In genomic region chr15:99318861-99319410, GRCm38 (mm10) we compare ENCODE assay signal across 8 mouse cellular contexts. TPM values are rescaled to one million over a fixed set of nuclear protein-coding genes. Genes with fewer than 3 reads are reported as not detected.
DNase-seq lines count a peak whose midpoint lies in the region; ATAC-seq and TF ChIP-seq lines count a peak whose summit lies in the region.
"Had no signal": no experiment of that assay in that cellular context is flagged by ENCODE, and none has a peak within 500 bp of the region (broad histone marks: within the 10 kb centered on the region; RNA-seq: fewer than 3 reads in every experiment).

No protein-coding gene starts in this region.

- H3K27ac ChIP-seq in heart, embryonic 16.5 days (ENCODE audit: low read length) = peak overlapping the region; percentile 71
- peak overlapping the region; percentile 80 for H3K27ac ChIP-seq in neural tube, embryonic 13.5 days (replicated peaks)
- peak overlapping the region; percentile 74 for H3K27ac ChIP-seq in kidney, postnatal 0 days

- H3K4me3 ChIP-seq in heart, embryonic 16.5 days (ENCODE audit: low read length) = no peak overlapping the region
- H3K4me3 ChIP-seq in neural tube, embryonic 13.5 days = no peak overlapping the region
- no peak overlapping the region for H3K4me3 ChIP-seq in kidney, postnatal 0 days (replicated peaks; ENCODE audit: low read depth, low read length)
- H3K4me3 ChIP-seq: midbrain, embryonic 13.5 days had no signal

- H3K4me2 ChIP-seq in heart, embryonic 16.5 days (ENCODE audit: low read depth, low read length) = no peak overlapping the region
- no peak overlapping the region for H3K4me2 ChIP-seq in neural tube, embryonic 13.5 days
- no peak overlapping the region for H3K4me2 ChIP-seq in kidney, postnatal 0 days (ENCODE audit: low read length)
- H3K4me2 ChIP-seq: midbrain, embryonic 13.5 days had no signal

- intact Hi-C loops in heart, postnatal 10 days (cut with DNase I) = no loop called here

- no peak for TF ChIP-seq CTCF in kidney, postnatal 0 days (IDR thresholded peaks at IDR 0.05; ENCODE audit: low read depth)

- H3K9ac ChIP-seq in heart, embryonic 16.5 days (ENCODE audit: low read length) = no peak overlapping the region
- no peak overlapping the region for H3K9ac ChIP-seq in neural tube, embryonic 13.5 days
- H3K9ac ChIP-seq in kidney, postnatal 0 days (ENCODE audit: low read depth, low read length) = no peak overlapping the region

- H3K4me1 ChIP-seq in heart, embryonic 16.5 days (ENCODE audit: control insufficient read depth, insufficient read depth, low read length) = peaks cover 3% of the 10 kb centered on the region; the same call in 1 of the 2 replicates
- no peaks in the 10 kb centered on the region; the same call in 1 of the 2 replicates for H3K4me1 ChIP-seq in neural tube, embryonic 13.5 days (replicated peaks)
- H3K4me1 ChIP-seq in kidney, postnatal 0 days (replicated peaks; ENCODE audit: insufficient read depth, low read length) = peaks cover 5% of the 10 kb centered on the region; the same call in 1 of the 2 replicates
- H3K4me1 ChIP-seq: midbrain, embryonic 13.5 days had no signal

- peaks cover 53% of the 10 kb centered on the region for H3K36me3 ChIP-seq in heart, embryonic 16.5 days (ENCODE audit: control insufficient read depth, insufficient read depth)
- peaks cover 95% of the 10 kb centered on the region for H3K36me3 ChIP-seq in neural tube, embryonic 13.5 days
- peaks cover 70% of the 10 kb centered on the region for H3K36me3 ChIP-seq in kidney, postnatal 0 days (ENCODE audit: insufficient read depth, low read length)

- H3K9me3 ChIP-seq in heart, embryonic 16.5 days (replicated peaks; ENCODE audit: control insufficient read depth, low read length) = no peaks in the 10 kb centered on the region
- no peaks in the 10 kb centered on the region for H3K9me3 ChIP-seq in neural tube, embryonic 13.5 days
- H3K9me3 ChIP-seq in kidney, postnatal 0 days (replicated peaks; ENCODE audit: low read length) = no peaks in the 10 kb centered on the region
- H3K9me3 ChIP-seq: midbrain, embryonic 13.5 days had no signal

- WGBS in heart, embryonic 16.5 days = 73% methylated on average over 14 of the region's 14 CpGs
- 75% methylated on average over 14 of the region's 14 CpGs for WGBS in neural tube, embryonic 13.5 days
- 54% methylated on average over 14 of the region's 14 CpGs for WGBS in kidney, postnatal 0 days

- DNase-seq in heart, postnatal 10 days = no peak
- DNase-seq in neural tube, embryonic 10.5 days (ENCODE audit: extremely low spot score, low spot score) = no peak
- no peak for DNase-seq in kidney, postnatal 0 days (ENCODE audit: low spot score)
- DNase-seq in spleen, postnatal 4 days (ENCODE audit: low spot score in 2 of 2) = no peak

- no peaks in the 10 kb centered on the region for H3K27me3 ChIP-seq in heart, embryonic 16.5 days (ENCODE audit: control insufficient read depth, insufficient read depth, low read length)
- H3K27me3 ChIP-seq in neural tube, embryonic 13.5 days = no peaks in the 10 kb centered on the region
- no peaks in the 10 kb centered on the region for H3K27me3 ChIP-seq in kidney, postnatal 0 days (ENCODE audit: insufficient read depth, low read length)
- H3K27me3 ChIP-seq: midbrain, embryonic 13.5 days had no signal

- no peak for ATAC-seq in heart, embryonic 16.5 days (replicated peaks; ENCODE audit: extremely low read depth, insufficient read depth, low FRiP score)
- ATAC-seq in neural tube, embryonic 13.5 days (ENCODE audit: low read depth) = no peak
- no peak for ATAC-seq in kidney, postnatal 0 days (replicated peaks; ENCODE audit: low FRiP score, low read depth)
- ATAC-seq in erythroblast, adult 5-6 weeks (replicated peaks; ENCODE audit: low FRiP score, poor library complexity, severe bottlenecking) = no peak
- ATAC-seq: midbrain, embryonic 13.5 days had no signal

RNA-seq across cellular contexts. Expression of gene Fam186b, which starts 23.2 kb away (rescaled TPM):
- polyA plus RNA-seq in heart, embryonic 16.5 days (2015; fragmentation: Nextera tagmentation; extraction: Ambion mirVana) = 0.13 and 0.16 TPM in 2 replicates
- under 1 TPM; 0.14 to 0.15 TPM for total RNA-seq in heart, postnatal 10 days (2021)
- polyA plus RNA-seq in neural tube, embryonic 13.5 days (2015; fragmentation: Nextera tagmentation; extraction: Ambion mirVana) = 0.52 and 0.54 TPM in 2 replicates
- polyA plus RNA-seq in kidney, postnatal 0 days (2015; fragmentation: Nextera tagmentation; extraction: Ambion mirVana) = 0.22 and 0.47 TPM in 2 replicates
- 0.63 TPM in 1 of 2 replicates, not detected in the other for total RNA-seq in erythroblast, adult 5-6 weeks (2015; ENCODE audit: low replicate concordance)
- not detected in 2 replicates for total RNA-seq in erythroblast, adult 5-6 weeks (2017; ENCODE audit: low replicate concordance)

RNA-seq across cellular contexts. Expression of gene Prpf40b, which starts 24.0 kb away (rescaled TPM):
- 36.0 and 46.6 TPM in 2 replicates for polyA plus RNA-seq in heart, embryonic 16.5 days (2015; fragmentation: Nextera tagmentation; extraction: Ambion mirVana)
- total RNA-seq in heart, postnatal 10 days (2021) = 10 to 100 TPM; 30.5 to 38.7 TPM
- 90.1 and 101 TPM in 2 replicates for polyA plus RNA-seq in neural tube, embryonic 13.5 days (2015; fragmentation: Nextera tagmentation; extraction: Ambion mirVana)
- 38.3 and 42.7 TPM in 2 replicates for polyA plus RNA-seq in kidney, postnatal 0 days (2015; fragmentation: Nextera tagmentation; extraction: Ambion mirVana)
- total RNA-seq in erythroblast, adult 5-6 weeks (2015; ENCODE audit: low replicate concordance) = 2.3 TPM in 1 of 2 replicates, not detected in the other
- 1.4 and 2.0 TPM in 2 replicates for total RNA-seq in erythroblast, adult 5-6 weeks (2017; ENCODE audit: low replicate concordance)

RNA-seq across cellular contexts. Expression of gene Fmnl3, which starts 51.3 kb away (rescaled TPM):
- polyA plus RNA-seq in heart, embryonic 16.5 days (2015; fragmentation: Nextera tagmentation; extraction: Ambion mirVana) = 13.0 and 16.6 TPM in 2 replicates
- total RNA-seq in heart, postnatal 10 days (2021) = 10 to 100 TPM; 40.3 to 43.0 TPM
- polyA plus RNA-seq in neural tube, embryonic 13.5 days (2015; fragmentation: Nextera tagmentation; extraction: Ambion mirVana) = 9.3 and 11.7 TPM in 2 replicates
- polyA plus RNA-seq in kidney, postnatal 0 days (2015; fragmentation: Nextera tagmentation; extraction: Ambion mirVana) = 31.6 and 33.4 TPM in 2 replicates
- 1.2 and 3.6 TPM in 2 replicates for total RNA-seq in erythroblast, adult 5-6 weeks (2015; ENCODE audit: low replicate concordance)
- total RNA-seq in erythroblast, adult 5-6 weeks (2017; ENCODE audit: low replicate concordance) = 3.7 and 4.5 TPM in 2 replicates
